Mouse (Mus musculus) liver, embryonic 14.5 days (tissue): ENCODE data around the gene Fscn3.

Experiments
- CTCF ChIP-seq: IDR thresholded peaks from 2 replicates; pipeline ENCODE4 v1.5.1; 2016; ENCODE audit warnings: antibody characterized with exemption, low read depth, control low read depth
- EP300 ChIP-seq: IDR thresholded peaks from 2 replicates; pipeline ENCODE4 v1.6.1; 2016; ENCODE audit warnings: antibody characterized with exemption, low read depth

- TF ChIP-seq CTCF = peak; percentile 61
- no peak for TF ChIP-seq EP300
Observed at GRCm38 (mm10) chr6:28399791-28400190, 27.8 kb upstream of the Fscn3 start.
